Mouse (Mus musculus) ovary, postnatal 36 days (tissue): ENCODE results near the gene Ptprc.

Experiments
- DNase-seq: peaks from one replicate; pipeline ENCODE4 v3.0.0; 2022; ENCODE audit warnings: low spot score, mixed read lengths

The Ptprc gene

GRCm38 (mm10) chr1:138175494-138175893 is at the start of gene Ptprc:
Gene Ptprc (minus strand): TSS chr1:138175708.
- DNase-seq, result no peak

- DNase-seq, result no peak
Observed at GRCm38 (mm10) chr1:138214736-138215458, 39.4 kb upstream of the Ptprc start.

GRCm38 (mm10) chr1:138210387-138211024 is 35.0 kb upstream of the Ptprc start:
- no peak for DNase-seq

- DNase-seq, result no peak
Observed at GRCm38 (mm10) chr1:138209751-138210150, 34.2 kb upstream of the Ptprc start.

GRCm38 (mm10) chr1:138206041-138206440 is 30.5 kb upstream of the Ptprc start:
- no peak for DNase-seq

- DNase-seq, result no peak
Observed at GRCm38 (mm10) chr1:138191689-138192508, 16.4 kb upstream of the Ptprc start.

- no peak for DNase-seq
Observed at GRCm38 (mm10) chr1:138188131-138188530, 12.6 kb upstream of the Ptprc start.

- DNase-seq, result no peak
Observed at GRCm38 (mm10) chr1:138185904-138186303, 10.4 kb upstream of the Ptprc start.

- DNase-seq, result no peak
Observed at GRCm38 (mm10) chr1:138180081-138180480, 4.6 kb upstream of the Ptprc start.

- no peak for DNase-seq
Observed at GRCm38 (mm10) chr1:138174705-138175492, 609 bp downstream of the Ptprc start.

- no peak for DNase-seq
Observed at GRCm38 (mm10) chr1:138174143-138174542, 1.4 kb downstream of the Ptprc start.

- no peak for DNase-seq
Observed at GRCm38 (mm10) chr1:138173669-138174068, 1.8 kb downstream of the Ptprc start.

- DNase-seq, result no peak
Observed at GRCm38 (mm10) chr1:138172547-138172946, 3.0 kb downstream of the Ptprc start.

- DNase-seq, result no peak
Observed at GRCm38 (mm10) chr1:138172096-138172495, 3.4 kb downstream of the Ptprc start.

GRCm38 (mm10) chr1:138166233-138166771 is 9.2 kb downstream of the Ptprc start:
- no peak for DNase-seq

GRCm38 (mm10) chr1:138162638-138163037 is 12.9 kb downstream of the Ptprc start:
- no peak for DNase-seq

- DNase-seq, result no peak
Observed at GRCm38 (mm10) chr1:138158921-138159320, 16.6 kb downstream of the Ptprc start.

- no peak for DNase-seq
Observed at GRCm38 (mm10) chr1:138158236-138158635, 17.3 kb downstream of the Ptprc start.

- no peak for DNase-seq
Observed at GRCm38 (mm10) chr1:138157709-138158108, 17.8 kb downstream of the Ptprc start.

- no peak for DNase-seq
Observed at GRCm38 (mm10) chr1:138157008-138157407, 18.5 kb downstream of the Ptprc start.

GRCm38 (mm10) chr1:138154185-138154785 is 21.2 kb downstream of the Ptprc start:
- DNase-seq, result no peak
